Mouse (Mus musculus): ENCODE measurements at regions not wholly inside any gene's neighbourhood (a gene's known extent, or its start where the extent isn't known, plus 50 kb on each side); places are given as distances from the start of the nearest gene placed in this dataset.

- DNase-seq: peak; percentile 4
These were observed 54.6 kb upstream of the 4930523C07Rik start for GRCm38 (mm10) chr1:159989561-159989960.

- DNase-seq: peak; percentile 34
These were observed 52.2 kb upstream of the 4930523C07Rik start for GRCm38 (mm10) chr1:159991734-159992565.
